15 mouse cellular contexts compared by ENCODE assay signal in genomic region chr8:85644921-85645665, GRCm38 (mm10). TPM values are rescaled to one million over a fixed set of nuclear protein-coding genes. Genes with fewer than 3 reads are reported as not detected.
DNase-seq lines count a peak whose midpoint lies in the region.
"Had no signal": no experiment of that assay in that cellular context is flagged by ENCODE, and none has a peak within 500 bp of the region (broad histone marks: within the 10 kb centered on the region; RNA-seq: fewer than 3 reads in every experiment).

No protein-coding gene starts in this region.

- peak; percentile 89 for DNase-seq in heart, adult 11 months
- no peak for DNase-seq in heart, postnatal 25 days (ENCODE audit: low spot score)
- peak; percentile 39 for DNase-seq in lung, postnatal 36 days
- DNase-seq in lung, postnatal 14 days, result no peak
- DNase-seq in fat pad, adult 2 months (ENCODE audit: extremely low read depth, low read depth, low spot score), result peak; percentile 26
- no peak for DNase-seq in right cerebral cortex, postnatal 36 days (ENCODE audit: low spot score in 2 of 2)
- no peak for DNase-seq in urinary bladder, postnatal 4 days (ENCODE audit: low spot score in 2 of 2)
- DNase-seq: adrenal gland, adult 8-10 months; B cell, adult 2 months; cerebellum, adult 2 months; cerebellum, postnatal 25 days; heart, postnatal 14 days; kidney, adult 18-20 months; kidney, postnatal 25 days; right cerebral cortex, postnatal 25 days had no signal

- intact Hi-C loops in heart, postnatal 25 days (cut with DNase I), result no loop called here

RNA-seq across cellular contexts. Expression of gene Neto2, which starts 55.6 kb away (rescaled TPM):
- total RNA-seq in heart, postnatal 25 days (2021), result 1 to 10 TPM; 1.1 to 2.6 TPM

Comparison
In these comparisons a context has a peak if more than half of its experiments do, and no peak if none do; other contexts are left out.
1. DNase-seq: peak in heart, adult 11 months (single experiment), lung, postnatal 36 days (single experiment) and fat pad, adult 2 months (single experiment); none in heart, postnatal 25 days (single experiment), lung, postnatal 14 days (single experiment), right cerebral cortex, postnatal 36 days (0 of 2) and urinary bladder, postnatal 4 days (0 of 2).